Mouse (Mus musculus): ENCODE measurements around the gene Acap2.

The Acap2 gene

DNA sequence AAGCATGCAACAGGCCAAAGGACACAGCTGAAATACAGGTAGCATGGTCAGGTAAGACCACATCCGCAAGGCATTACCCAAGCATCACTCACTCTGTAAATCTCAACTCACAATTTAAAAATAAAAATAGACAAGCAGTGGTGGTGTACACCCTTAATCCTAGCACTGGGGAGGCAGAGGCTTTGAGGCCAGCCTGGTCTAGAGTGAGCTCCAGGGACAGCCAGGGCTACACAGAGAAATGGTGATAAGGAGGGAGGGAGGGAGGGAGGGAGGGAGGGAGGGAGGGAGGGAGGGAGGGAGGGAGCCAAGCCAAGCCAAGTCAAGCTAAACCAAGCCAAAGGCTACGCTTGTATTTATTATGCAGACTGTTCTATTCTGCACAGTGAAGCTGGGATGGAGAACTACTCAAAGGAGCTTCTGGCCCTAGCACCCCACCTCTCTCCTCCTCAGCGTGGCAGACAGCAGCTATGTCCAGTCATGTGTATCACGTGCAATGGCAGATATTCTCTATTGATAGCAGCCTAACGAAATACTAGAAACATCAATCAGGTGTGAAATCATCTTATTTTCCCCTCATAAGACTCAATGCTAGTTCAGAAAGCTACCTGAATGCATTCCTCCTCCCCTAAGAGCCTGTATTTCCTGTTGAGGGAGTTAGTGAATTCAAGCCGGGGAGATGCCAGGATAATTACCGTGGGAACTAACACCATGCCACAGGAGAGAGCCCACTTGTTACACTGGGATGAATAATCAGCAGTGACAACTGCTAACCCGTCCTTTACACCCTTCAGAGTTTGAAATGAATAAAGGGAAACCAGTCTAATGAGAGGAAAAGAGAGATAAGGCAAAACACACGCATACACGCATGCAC, 33.8 kb downstream of the Acap2 start:
- no peak for DNase-seq

DNA sequence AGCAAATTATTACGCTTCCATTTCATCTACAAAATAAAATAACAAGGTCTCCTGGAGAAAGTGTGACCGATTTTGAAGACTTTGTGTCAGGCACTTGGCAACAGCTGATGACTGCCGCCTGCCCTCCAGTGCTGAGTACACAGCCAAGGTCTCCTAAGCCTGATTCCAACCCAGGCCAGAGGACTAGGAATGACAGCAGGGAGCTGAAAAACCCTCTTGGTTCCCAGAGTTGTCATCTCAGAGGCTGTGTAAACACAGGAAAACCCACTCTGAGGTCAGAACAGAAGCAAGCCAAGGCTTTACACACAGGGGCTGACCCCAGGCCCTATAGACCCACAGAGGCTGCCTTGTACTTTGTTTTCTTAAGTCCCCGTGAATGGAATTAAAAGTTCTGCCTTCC, 35.1 kb downstream of the Acap2 start:
- peak; percentile 27 for DNase-seq

DNA sequence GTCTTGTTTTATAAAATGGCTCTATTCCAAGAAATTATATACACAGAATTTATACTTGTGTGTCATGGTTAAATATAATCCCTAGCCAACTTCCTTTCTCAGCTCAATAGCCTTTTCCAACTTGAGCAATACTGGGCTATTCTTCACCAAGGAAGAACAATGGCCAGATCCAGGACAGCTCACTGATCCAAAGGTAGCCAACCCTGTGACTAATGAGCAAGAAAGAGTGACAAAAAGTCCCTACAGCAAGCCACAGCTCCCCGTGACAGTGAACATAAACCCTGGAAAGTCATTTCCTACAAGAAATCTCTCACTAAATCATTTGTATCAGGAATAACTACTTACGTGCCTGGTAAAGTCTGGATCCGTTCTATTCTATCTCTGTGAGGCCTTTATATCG, 35.6 kb downstream of the Acap2 start:
- DNase-seq: no peak

DNA sequence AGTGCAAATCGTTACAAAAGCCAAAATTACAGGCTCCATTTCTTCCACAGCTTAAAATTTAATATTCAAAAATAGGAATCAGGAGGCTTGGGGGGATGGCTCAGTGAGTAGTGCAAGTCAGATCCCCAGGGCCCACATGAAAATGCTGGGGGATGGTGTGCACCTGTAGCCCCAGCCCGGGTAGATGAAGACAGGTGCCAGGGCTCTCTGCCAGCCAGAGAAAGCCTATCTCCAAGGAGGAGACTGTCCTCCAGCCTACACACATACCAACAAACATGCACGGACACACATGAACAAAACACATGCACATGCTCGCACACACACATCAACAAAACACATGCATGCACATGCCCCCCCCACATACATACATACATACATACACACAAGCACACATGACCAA, 36.9 kb downstream of the Acap2 start:
- DNase-seq: peak; percentile 28

DNA sequence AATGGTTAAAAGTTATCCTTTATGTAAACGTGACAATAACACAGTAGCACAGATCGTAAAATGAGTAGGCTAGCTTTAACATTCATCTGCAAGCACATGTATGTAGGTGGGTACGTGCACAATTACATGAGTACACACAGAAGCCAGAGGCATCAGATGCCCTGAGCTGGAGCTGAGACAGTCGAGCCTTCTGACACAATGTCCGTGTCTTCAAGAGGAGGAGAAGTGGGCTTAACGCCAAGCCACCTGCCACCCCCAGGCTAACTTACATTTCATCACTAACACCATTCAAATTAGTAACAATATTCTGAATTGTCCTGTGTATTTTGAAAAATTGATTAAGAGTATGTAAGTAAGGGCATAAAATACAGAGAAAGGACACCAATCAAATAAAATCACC, 40.6 kb downstream of the Acap2 start:
- peak; percentile 30 for DNase-seq

DNA sequence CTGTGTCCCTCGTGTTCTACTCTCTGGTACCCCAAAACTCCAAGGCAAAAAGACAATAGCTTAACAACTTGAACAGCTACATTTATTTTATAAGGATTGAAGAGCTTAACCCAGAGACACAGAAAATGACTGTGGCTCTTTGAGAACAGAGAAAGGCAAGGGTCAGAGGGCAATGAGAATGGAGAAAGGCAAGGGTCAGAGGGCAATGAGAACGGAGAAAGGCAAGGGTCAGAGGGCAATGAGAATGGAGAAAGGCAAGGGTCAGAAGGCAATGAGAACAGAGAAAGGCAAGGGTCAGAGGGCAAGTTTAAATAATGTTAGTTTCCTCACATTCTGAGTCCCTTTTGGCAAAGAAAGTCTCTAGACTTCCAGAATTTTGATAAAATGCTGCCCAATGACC, 41.6 kb downstream of the Acap2 start:
- DNase-seq: no peak

DNA sequence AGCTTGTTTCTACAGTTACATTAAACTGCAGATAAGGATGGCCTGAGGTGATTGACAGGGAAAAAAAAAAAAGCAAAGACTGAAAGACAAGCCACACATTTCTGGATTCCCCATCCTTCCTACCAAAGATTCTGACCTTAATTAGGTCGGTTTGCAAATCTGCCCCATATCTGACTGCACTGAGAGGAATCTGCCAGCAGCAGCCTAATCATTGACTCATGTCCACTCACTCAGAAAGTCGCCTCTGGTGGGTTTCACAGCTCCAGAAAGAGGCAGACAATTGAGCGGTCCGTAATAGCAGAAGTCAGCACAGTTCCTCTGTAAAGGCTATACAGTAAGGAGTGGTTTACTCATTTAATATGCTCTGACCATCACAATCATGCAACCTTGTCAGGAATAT, 51.2 kb downstream of the Acap2 start:
- no peak for DNase-seq

DNA sequence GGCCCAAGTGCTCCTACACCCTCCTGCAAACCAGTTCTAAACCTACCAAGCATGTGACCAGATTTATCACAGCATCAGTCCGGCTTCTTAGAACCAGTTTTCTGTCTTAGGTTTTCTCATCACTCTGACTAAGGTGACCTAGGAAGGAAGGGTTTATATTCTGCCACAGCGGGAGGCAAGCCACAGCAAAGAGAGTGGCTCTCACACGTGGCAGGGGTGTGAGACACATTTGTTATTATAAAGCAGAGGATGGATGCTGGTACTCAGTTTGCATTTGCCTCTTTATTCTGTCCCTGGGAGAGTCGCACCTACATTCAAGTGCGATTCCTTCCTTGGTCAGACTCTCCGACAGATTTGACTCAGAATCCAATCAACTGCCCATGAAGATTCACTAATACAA, 52.2 kb downstream of the Acap2 start:
- DNase-seq: no peak

DNA sequence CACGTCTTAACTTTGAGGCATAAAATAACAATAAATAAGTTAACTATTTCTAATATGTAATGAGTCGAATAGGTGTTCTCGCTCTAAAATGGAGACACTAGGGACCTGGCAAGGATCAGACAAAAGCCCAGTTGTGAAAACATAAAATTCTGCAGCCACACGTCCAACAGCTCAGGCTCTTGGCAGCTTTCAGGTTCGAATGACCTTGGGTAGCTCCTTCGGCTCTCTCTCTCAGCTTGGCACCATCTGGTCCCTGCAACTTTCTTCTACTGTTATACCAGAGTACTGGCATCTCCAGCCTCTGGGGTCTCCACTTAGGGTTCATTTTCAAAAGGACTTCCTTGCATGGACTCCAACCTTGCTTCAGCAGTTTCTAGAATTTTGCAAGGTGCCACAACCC, 53.3 kb downstream of the Acap2 start:
- DNase-seq: no peak

DNA sequence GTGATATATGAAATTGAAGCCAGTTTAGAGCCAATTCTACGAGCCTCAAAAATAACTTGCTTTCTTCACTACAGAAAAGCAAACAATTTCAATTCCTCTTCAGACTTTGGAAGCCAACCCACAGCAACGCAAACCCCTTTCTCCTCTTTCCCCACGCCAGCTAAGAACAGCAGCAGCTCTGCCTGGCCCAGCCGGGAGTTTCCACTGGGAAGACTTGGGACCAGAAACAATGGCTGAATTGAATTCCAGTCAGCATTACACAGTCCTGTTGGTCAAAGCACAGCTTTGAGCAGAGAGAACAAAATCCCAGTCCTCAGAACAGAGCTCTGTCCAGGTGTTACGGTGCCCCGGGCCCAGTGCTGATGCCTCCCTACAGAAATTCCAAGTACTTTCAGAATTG, 59.1 kb downstream of the Acap2 start:
- DNase-seq: no peak

DNA sequence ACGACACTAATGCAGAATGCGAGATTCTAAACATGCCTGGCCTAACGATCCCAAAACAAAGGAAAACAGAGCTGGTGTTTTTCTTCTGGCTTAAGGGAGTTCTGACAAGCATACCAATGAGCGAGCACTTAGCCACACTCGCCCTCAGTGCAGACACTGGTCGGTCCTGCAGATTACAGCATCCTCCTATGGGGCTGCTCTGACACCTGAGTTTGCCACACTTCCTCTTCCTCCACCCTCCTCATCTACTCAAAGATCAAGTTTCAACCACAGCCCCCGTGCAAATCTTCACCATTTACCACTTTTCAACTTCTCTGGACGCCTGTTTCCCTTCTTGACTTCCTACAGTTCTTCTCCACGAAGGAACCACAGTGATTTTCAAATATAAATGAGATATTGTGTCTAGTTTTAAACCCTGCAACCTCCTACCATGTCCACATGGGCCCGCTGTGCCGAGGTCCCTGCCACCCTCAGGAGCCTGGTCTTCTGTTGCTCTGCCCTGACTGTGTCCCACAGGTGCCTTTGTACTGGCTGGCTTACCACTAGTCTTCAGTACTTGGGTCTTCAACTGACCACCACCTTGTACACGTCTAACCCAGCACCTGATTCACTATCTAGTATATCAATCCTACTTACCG, 64.3 kb downstream of the Acap2 start:
- no peak for DNase-seq

DNA sequence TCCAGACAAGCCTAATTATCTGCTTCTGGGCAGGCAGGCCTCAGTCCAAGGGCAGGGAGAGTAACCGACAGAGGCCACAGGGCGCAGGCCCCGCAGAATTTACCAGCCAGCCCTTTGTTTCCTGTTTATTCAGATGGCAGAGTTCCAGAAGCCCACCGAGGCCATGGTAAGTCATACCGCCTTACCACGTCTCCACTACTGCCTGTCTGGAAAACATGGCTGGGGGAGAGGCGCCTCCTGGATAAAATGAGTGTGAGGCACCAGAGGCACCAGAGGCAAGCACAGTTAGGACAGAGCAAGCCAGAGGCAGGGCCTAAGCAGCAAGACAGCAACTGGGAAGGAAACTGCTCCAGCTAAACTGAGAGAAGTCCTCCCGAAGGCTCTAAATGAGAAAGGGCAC, 65.5 kb downstream of the Acap2 start:
- no peak for DNase-seq

DNA sequence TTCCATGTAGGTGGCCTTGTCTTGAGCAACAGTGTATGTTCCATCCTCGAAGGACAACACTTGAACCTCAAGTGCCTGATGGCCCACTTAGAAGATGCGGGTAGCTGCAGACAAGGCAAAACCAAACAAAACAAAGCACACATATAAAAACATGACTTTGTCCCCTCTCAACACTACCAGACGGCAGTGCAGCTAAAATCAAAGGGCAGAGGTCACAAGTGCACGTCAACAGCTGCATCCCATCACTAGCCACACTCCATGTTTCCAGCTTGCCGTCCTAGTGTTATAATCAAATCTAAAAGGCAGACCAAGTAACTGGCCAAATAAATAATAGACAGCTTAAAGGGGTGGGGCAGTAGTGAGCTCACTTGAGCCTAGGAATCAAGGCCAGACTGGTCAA, 69.5 kb downstream of the Acap2 start:
- no peak for DNase-seq

DNA sequence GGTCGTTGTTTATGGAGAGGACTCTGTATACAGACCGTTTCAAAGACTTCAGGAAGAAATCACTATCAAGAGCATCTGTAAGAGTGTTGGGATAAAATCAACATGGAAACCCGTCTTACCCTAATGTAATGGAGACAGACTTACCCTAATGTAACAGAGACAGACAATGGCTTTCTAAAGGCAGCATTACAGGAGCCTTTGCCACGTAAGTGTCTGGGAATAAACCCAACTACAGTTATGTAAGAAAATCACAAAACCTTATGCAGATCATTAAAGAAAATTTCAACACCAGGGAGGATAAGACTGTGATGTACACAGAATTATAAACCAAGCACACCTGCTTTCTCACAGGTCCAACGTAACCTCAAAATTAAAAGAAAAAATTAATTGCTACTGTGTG, 72.9 kb downstream of the Acap2 start:
- no peak for DNase-seq

DNA sequence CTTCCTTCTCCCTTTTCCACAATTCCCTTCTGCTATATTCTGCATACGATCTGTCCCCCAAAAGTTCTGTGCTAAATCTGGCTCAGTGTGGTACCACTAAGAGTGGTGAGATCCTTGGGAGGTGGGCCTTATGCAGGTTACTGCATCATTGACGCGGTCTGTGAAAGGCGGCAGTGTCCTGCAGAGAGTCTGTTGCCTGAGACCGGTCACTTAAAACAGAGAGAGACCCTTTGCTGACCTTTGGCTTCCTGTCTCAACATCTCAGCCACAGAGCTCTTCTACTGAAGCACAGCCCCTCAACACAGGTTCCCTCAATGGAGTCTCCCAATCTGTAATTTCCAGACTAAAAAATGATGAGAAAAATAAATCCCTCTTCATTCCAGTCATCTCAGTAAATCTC, 76.1 kb downstream of the Acap2 start:
- DNase-seq: no peak

DNA sequence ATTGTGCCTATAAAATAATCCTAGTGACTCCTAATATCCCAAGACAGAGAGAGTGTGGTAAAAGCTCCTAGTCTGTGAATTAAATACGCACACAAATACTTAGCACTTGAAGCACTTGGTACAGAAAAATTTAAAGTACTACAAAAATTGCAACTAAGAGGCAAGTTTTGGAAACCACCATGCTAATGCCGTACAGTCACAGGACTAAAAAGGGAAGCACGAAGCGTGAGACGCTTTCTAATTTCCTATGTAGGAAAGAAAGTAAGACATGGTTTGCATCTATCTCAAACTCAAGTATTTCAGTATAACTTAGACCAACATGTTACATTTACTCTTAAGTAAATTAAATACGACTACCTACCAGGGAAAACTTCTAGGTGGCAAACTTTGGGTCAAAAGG, 79.4 kb downstream of the Acap2 start:
- no peak for DNase-seq

DNA sequence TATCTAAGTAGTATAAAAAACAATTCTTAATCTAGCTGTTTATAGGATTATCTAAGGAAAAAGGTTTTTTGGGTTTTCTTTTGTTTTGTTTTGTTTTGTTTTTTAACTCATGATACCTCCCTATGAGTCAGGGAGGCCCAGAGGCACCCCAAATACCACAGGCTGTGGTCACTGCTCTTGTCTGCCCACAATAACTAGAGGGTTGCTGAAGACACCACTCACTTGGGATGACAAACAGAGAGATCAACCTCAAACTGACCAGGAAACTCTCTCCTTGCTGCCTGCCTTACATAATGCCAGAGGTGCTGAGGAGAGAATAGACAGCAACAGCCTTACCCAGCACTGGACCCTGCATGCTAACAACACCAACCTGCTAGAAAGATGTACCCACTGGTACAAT, 87.4 kb downstream of the Acap2 start:
- DNase-seq: no peak

DNA sequence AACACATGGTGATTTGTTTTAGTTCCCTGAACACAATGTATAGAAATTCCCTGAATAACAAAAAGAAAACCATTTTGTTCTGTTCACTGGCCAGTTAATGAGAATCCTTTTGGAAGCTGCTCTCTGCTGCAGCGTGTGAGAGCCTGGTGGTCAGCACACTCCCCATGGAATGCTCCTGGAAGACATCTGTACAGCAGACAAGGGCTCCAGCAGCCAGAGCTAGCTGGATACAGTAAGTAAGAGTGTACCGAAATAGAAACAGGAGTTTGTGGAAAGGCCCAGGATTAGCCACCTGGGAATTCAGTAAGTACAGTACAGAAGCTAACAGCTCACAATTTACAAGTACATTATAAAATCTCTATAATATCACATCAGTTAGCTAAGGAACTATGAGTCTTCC, 99.7 kb downstream of the Acap2 start:
- DNase-seq: no peak

DNA sequence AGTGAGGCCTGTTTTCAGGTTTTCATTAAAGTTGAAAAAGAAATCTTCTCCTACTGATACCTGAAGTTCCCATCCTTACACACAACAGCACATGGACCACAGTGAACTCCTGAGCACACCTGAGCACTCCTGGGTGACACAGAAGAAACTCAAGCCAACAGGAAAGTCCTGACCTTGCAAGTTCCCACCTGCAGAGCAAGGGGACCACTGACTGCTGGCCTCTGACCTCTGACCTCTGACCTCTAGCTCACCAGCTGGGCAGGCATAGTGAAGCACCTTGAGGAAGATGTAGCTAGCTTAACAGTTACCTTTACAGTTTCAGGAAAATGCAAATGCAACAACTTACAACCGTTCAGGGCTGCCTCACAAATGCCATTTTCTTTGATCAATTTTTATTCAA, 101.1 kb downstream of the Acap2 start:
- no peak for DNase-seq

DNA sequence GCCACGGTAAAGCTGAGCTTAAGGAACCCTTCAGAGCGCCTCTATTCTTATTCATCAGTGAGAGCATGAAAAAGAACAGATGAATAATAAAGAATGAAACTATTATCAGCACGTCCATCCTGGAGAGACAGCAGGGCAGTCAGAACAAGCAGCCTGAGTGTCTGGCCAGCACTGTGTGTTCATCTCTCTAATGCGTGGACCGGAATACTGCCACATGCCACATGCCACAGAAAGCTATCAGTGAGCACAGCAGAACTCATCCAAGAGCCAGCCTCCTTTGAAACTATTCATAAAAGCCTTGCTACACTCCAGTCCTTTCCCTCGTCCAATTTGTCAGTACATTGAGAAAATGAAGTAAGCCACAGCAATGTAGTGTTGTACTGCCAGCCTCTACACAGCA, 107.0 kb downstream of the Acap2 start:
- DNase-seq: no peak

DNA sequence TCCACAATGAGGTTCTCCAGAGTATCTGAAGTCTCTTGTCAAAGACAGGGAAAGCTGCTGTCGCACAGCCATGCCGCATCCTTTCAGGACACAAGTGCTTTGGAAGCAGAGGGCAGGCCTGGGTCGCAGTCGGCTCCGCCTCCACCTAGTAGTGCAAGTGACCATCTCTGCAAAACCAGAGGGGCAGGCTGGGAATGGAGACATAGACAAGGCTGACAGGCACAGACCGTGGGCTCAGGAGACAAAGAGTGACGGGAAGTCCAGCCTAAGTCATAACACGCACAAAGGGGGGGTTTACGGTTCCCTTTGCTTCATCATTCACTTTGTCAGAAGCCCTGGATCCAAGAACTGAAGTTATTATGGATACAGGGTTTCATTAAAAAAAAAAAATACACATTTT, 107.9 kb downstream of the Acap2 start:
- DNase-seq: no peak

DNA sequence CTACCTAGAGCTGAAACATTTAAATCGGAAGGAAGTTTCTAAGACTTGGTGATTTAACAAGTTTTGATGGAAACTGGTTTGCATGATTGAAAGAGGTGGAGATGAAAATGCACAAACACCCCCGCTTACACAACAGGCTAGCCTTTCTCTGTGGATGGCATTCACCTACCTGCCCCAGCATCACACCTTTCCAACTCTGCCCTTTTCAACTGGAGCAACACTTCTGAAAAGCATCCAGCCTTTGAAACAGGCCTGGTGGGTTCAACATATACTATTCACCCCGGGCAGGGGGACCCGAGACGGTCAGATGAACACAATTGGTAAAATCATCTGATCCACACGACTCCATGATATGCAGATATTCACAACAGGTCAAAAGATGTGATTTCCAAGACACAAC, 119.2 kb downstream of the Acap2 start:
- peak; percentile 47 for DNase-seq

DNA sequence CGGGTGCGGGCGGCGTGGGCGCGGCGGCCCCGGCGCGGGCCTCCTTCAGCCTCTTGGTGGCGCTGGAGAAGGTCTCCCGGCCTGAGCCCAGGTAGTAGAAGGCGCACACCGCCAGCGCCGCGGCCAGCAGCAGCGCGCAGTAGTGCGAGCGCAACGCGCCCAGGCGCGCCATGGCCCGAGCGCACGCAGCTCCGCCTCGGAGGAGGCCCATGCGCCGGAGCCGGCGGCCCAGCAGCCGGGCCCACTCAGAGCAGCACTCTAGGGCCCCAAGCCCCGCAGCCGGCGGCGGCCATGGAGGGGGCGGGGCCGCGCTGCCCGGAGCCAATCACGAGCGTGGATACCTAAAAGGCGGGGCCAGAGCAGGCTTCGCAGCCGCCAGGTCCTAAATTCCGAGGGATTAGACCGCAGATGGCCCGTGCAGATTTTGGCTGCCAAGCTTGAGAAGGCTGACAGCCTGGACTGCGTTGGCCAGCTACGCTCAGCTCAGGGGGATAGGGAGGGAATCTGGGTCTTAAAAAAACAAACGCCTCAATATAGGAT, 119.8 kb downstream of the Acap2 start, which contains the start of gene Xxylt1:
TSS of gene Xxylt1 (minus strand) at position 308 of the 540 bp plus-strand sequence.
- peak; percentile 97 for DNase-seq

DNA sequence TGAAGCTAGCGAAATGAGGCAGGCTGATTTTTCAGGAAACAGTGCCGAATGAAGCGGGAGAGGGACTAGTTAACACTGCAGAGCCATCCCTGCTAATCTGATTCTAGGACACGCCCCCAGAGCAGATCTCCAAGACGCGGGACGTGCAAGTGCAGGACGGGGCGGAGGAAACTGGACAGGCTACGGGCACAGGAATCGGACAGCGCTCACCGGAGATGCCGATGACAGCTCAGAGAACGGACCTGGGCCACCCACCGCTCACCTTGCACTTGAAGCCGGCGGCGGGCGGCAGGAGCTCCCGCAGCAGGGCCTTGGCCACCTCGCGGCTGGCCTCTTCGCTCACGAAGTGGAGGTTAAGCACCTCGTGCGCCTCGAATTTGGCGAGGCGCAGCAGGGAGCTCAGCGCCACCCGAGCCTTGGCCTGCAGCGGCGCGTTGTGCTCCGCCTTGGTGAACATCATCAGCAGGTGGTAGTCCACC, 120.4 kb downstream of the Acap2 start:
- peak; percentile 78 for DNase-seq
